Mouse (Mus musculus) retina, postnatal 7 days (tissue): Measurements from ENCODE around the gene Tnpo1.
A peak's percentile ranks its signal among the peaks of the same experiment; 100 is the strongest.
"Not testable (repeated sequence)": the region's sequence is repeated elsewhere in the genome, so short reads cannot be mapped to it uniquely, and the experiment has no call there.

Source experiments
- DNase-seq: peaks from one replicate; pipeline ENCODE4 v3.0.0-alpha.2; 2012; ENCODE audit warnings: low read depth, low spot score

Gene Tnpo1

DNA sequence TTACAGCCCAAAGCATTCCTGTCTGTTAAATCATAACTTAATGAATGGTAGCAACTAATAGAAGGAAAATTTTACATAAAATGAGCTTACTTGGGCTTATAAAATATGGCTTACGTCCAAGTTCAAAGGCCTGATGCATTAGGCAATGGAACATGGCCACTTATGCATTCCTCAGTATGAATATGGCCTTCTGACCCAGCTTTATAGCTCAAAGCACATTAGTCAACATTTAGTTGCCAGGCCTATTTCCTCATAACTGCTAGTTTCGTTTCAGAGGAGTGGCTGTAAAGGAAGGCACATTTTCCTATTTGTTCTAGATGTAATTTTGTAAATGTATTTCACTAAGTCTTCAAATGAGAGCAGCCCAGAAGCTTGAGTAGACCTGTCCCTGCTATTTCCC, 107.1 kb downstream of the Tnpo1 start:
- no peak for DNase-seq

DNA sequence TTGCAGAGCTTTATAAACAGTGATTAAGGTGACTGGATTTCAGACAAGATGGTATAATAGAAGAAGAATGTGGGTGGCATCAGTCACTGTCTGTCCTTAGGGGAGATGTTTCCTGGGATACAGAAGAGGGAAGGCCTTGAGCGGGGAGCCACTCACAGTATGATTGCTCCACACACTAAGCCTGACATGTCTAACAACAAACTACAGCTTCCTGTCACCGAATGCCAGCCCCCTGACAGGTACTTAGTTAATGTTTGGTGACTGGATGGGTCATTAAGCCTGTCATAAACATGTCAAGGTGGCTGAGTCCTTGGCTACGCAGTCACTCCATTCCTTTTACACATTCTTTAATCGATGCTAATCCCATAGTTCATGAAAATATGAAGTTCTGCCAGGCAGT, 108.0 kb downstream of the Tnpo1 start:
- DNase-seq, result no peak

- no peak for DNase-seq
These were observed 108.4 kb downstream of the Tnpo1 start for GRCm38 (mm10) chr13:98817766-98818165.

DNA sequence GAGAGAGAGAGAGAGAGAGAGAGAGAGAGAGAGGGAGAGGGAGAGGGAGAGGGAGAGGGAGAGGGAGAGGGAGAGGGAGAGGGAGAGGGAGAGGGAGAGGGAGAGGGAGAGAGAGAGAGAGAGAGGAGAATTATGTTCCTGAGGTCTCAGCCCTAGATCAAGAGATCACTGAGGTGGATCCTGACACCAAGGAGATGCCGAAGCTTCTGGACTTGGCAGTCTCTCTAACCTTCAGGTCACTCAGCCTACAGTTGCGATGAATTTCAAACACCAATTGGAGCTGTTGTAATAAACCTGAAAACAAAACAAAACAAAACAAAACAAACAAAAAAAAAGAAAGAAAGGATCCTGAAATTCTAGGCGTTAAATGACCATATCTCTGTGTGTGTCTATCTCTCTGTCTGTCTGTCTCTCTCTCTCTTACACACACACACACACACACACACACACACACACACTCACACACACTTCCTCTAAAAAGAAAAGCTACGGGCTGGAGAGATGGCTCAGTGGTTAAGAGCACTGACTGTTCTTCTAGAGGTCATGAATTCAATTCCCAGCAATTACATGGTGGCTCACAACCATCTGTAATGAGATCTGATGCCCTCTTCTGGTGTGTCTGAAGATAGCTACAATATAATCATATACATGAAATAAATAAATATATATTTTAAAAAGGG, 109.1 kb downstream of the Tnpo1 start:
- DNase-seq, result not testable (repeated sequence)

DNA sequence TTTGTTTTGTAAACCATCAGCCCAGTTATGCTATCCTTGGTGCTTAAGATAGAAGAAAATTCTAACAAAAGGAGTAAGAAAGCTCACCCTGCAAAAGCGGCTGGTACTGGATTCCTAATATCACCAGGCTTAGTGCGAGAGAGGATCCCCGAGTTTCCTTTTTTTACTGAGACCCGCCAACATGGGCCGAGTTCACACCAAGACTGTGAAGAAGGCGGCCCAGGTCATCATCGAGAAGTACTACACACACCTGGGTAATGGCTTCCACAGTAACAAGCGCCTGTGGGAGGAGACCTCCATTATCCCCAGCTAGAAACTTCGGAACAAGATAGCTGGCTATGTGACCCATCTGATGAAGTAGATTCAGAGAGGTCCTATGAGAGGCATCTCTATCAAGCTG, 109.6 kb downstream of the Tnpo1 start:
- no peak for DNase-seq

DNA sequence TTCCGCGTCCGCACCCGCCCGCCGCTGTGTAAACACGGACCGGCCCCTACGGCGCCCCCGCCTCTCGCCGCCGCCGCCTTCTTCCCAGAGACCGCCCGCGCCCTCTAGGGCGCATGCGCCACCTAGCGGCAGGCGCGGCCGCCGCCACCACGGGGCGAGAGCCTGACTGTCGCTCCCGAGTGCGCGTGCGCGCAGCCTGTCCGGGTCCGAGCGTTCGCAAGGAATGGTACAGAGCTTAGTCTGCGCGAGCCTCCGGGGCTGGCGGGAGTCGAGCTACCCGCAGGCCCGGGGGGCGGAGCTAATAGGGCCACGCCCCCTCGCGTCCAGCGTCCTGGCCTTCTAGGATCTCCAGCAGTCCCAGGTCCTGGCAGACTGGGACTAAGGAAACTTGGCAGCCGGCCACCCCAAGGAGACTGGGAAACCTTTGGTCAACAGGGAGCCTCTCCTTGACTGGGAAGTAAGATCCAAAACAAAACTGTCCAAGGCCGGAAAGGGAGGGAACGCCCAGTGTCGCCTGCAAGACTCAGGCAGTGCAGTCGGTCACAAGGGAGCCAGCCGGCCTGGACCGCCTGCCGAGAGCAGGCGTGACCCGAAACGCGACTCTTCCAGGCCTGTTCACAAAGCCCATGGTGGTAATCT, 110.9 kb downstream of the Tnpo1 start, which contains the start of gene Fcho2:
Gene Fcho2 (minus strand): TSS at position 303 of the 639 bp plus-strand sequence.
- DNase-seq, result peak; percentile 91

DNA sequence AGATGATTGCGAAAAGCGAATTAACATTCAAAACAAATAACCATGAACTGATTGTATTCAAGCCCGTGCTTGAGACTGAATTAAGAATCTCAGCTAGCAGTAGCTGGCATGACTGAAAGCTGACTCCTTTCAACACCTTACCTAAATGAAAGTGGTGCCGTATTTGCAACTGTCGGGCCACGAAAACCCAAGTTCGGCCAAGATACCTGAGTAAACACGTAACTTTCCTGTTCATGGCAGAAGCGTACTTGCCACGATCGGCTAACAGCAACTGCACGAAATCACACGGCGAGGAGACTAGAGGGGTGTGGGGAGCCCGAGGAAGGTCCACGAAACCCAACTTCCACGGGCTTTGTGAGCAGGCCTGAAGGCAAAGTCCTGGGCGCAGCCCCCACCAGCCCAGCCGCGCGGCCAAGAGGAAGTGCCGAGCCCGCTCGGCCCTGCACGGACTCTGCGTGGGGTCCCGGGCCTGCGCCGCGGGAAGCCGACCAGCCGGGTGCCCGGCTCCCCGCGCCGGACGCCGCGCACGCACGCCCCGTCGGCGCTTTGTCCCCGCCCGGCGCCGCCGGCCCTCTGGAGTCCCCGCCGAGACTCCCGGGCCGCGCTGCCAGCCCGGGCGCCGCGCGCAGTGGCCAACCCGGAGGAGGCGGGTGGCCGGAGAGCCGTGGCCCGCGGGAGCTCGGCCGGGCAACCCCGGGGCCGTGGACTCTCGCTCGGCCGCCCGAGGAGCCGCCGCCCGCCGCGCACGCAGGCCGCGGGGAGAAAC, 111.7 kb downstream of the Tnpo1 start:
- no peak for DNase-seq

- DNase-seq, result no peak
These were observed 112.4 kb downstream of the Tnpo1 start for GRCm38 (mm10) chr13:98813596-98814274.

- DNase-seq, result no peak
These were observed 113.0 kb downstream of the Tnpo1 start for GRCm38 (mm10) chr13:98813167-98813566.

DNA sequence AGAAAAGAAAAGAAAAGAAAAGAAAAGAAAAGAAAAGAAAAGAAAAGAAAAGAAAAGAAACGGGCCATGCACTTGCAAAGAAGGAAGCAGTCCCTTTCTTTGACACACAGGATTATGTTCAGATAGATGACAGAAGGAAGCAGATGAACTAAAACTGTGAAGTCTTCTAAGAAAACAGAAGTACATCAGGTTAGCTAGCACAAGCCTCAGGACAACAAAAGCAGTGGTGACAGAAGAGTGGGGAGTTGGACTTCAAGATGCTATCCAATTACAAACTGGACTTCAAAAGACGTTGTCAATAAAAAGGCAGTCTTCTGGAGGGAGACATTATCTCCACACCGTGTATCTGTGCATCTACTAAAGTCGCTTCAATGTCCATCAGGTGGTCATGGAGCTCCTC, 113.9 kb downstream of the Tnpo1 start:
- DNase-seq, result no peak

- DNase-seq, result no peak
These were observed 116.0 kb downstream of the Tnpo1 start for GRCm38 (mm10) chr13:98810143-98810542.

DNA sequence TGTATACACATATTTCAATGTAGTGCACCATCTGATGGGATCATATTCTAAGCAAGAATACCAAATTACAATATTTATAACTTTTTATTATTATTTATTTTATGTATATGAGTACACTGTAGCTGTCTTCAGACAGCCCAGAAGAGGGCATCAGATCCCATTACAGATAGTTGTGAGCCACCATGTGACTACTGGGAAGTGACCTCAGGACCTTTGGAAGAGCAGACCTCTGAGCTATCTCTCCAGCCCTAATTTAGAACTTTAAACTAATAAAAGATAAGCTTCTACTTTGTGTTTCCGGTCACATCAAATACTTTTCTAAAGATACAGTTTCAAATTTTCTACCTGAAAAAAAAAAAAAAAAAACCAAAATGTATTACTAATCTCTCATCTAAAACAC, 117.1 kb downstream of the Tnpo1 start:
- no peak for DNase-seq

DNA sequence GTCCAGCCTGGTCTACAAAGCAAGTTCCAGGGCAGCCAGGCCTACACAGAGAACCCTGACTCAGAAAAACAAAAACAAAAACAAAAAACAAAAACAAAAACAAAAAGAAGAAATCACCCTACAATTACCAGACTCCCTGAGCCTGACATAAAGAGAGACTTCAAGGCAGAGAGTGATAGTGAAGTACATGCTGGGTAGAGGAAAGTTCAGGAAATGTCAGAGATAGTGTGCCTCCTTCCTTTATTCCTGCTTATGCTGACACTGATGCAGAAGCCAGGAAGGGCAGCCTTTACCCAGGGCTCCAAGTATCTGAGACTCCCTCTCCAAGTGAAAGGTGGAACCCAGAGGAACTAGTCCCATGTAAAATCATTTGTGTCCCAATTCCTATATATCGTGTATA, 121.7 kb downstream of the Tnpo1 start:
- no peak for DNase-seq

DNA sequence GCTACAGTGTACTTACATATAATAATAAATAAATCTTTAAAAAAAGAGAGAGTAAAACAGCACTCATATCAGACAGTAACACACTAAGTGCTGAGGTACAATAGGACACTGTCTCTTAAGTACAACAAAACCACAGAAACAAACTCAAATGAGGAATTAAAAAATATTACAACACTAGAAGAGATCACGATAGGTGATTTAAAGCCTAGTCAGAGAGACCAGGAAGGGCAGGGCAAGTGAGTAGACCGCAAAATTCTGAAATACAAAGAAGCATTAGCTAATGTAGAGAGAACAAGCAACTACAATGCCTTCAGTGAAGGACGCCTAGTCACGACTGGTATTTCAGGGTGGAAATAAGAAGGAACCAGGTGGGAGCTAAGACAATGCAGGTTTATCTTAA, 122.5 kb downstream of the Tnpo1 start:
- no peak for DNase-seq

DNA sequence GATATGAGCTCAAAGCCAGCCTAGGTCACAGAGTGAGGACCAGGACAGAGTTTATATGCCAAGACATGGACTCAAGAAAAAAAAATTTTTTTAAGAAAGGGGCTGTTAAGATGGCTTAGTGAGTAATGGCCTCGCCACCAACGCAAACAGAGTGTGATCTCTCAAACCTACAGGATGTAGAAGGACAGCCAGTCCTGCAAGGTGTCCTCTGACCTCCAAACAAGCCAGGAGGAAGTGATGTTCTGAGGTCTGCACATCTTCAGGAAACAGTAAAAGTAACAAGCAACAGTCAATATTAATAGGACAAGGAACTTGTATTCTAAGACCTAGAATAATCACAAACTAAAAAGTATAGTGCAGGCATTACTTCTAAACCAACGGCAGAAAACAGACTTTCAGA, 123.2 kb downstream of the Tnpo1 start:
- no peak for DNase-seq

DNA sequence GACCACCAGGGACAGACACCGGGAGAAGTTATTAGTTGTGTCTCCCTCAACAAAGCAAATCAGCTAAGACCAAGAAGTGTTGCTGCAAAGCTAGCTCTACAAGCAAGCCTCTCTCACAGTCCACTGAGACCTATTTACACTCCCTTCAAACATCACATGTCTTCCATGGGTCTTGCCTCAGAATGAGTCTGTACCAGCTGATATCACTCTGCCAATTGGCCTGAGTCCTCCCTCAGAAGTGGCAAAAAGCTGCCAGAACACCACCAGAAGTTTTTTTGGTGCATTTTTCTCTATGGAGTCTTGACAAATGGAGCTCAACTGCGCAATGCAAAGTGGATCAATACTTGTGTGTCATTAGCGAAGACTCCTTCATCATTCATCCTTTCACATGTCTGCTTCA, 130.7 kb downstream of the Tnpo1 start:
- no peak for DNase-seq

- DNase-seq, result no peak
These were observed 133.3 kb downstream of the Tnpo1 start for GRCm38 (mm10) chr13:98792864-98793263.

DNA sequence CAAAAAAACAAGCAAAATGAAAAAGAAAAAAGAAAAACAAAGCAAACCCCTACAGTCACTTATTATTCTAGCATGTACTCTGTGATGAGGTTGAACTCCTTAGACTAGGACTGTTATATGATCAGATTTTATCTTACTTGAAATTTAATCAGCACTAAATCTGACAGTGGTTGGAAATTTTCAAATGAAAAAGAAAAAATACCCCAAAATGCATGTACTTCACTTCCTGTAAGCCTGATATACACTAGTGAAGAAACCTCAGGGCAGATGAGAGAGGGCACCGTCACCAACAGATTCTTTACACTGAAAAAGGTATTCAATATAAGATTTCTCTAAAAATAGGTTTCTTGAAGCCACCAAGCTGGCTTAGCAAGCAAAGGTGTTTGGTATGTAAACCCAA, 134.5 kb downstream of the Tnpo1 start:
- DNase-seq, result no peak
